Mouse (Mus musculus) right cerebral cortex, postnatal 25 days (tissue): ENCODE measurements at regions not wholly inside any gene's neighbourhood (a gene's known extent, or its start where the extent isn't known, plus 50 kb on each side); places are given as distances from the start of the nearest gene placed in this dataset.

Experiments
- DNase-seq: peaks from one replicate; pipeline ENCODE4 v3.0.0; 2022

GRCm38 (mm10) chr1:90668787-90669186 lies 66.0 kb downstream of the Cops8 start:
- no peak for DNase-seq

GRCm38 (mm10) chr1:90669237-90669636 lies 66.5 kb downstream of the Cops8 start:
- DNase-seq: no peak

- no peak for DNase-seq
Measured at GRCm38 (mm10) chr1:90670346-90670745, 67.6 kb downstream of the Cops8 start.

GRCm38 (mm10) chr1:90673751-90674150 lies 71.0 kb downstream of the Cops8 start:
- DNase-seq: no peak

GRCm38 (mm10) chr1:90676192-90677006 lies 73.6 kb downstream of the Cops8 start:
- DNase-seq: no peak

GRCm38 (mm10) chr1:90677188-90677587 lies 74.4 kb downstream of the Cops8 start:
- DNase-seq: no peak

GRCm38 (mm10) chr1:90677651-90678201 lies 74.9 kb downstream of the Cops8 start:
- DNase-seq: no peak

GRCm38 (mm10) chr1:90678416-90678815 lies 75.6 kb downstream of the Cops8 start:
- DNase-seq: no peak

- DNase-seq: no peak
Measured at GRCm38 (mm10) chr1:90688086-90688485, 85.3 kb downstream of the Cops8 start.

- peak; percentile 53 for DNase-seq
Measured at GRCm38 (mm10) chr1:90690591-90691116, 87.9 kb downstream of the Cops8 start.

GRCm38 (mm10) chr1:90691157-90691594 lies 88.4 kb downstream of the Cops8 start:
- DNase-seq: peak; percentile 54

- no peak for DNase-seq
Measured at GRCm38 (mm10) chr1:90692851-90693250, 90.1 kb downstream of the Cops8 start.

GRCm38 (mm10) chr1:90694761-90695160 lies 92.0 kb downstream of the Cops8 start:
- no peak for DNase-seq

GRCm38 (mm10) chr1:90695166-90695749 lies 92.5 kb downstream of the Cops8 start:
- DNase-seq: no peak

- no peak for DNase-seq
Measured at GRCm38 (mm10) chr1:90696000-90696399, 93.2 kb downstream of the Cops8 start.

- DNase-seq: no peak
Measured at GRCm38 (mm10) chr1:90697056-90697596, 94.3 kb downstream of the Cops8 start.

GRCm38 (mm10) chr1:90698618-90699017 lies 95.8 kb downstream of the Cops8 start:
- DNase-seq: no peak

- no peak for DNase-seq
Measured at GRCm38 (mm10) chr1:90701756-90702155, 99.0 kb downstream of the Cops8 start.

- no peak for DNase-seq
Measured at GRCm38 (mm10) chr1:90706391-90706790, 103.6 kb downstream of the Cops8 start.

- no peak for DNase-seq
Measured at GRCm38 (mm10) chr1:90709761-90710160, 107.0 kb downstream of the Cops8 start.

GRCm38 (mm10) chr1:90710566-90710965 lies 107.8 kb downstream of the Cops8 start:
- no peak for DNase-seq

- DNase-seq: no peak
Measured at GRCm38 (mm10) chr1:90711103-90711502, 108.3 kb downstream of the Cops8 start.
